ENCODE assay signal across 8 mouse cellular contexts in the genomic region with DNA sequence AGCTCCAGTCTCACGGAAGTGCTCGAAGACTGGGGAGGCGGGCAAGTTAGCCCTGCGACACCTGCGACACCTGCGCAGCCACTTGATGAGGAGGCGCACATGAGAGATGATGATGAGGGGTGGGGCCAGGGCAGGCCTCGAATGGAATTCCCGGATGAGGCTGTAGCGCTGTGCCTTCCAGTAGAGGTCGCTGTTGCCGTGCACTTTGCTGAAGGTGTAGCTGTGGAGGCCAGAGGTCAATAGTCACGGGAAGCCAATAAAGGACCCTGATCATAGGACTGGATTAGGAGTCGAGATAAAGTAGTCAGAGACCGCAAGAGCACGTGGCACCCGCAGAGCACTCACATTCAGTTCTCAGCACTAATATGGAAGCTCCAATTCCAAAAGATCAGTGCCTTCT. TPM values are rescaled to one million over a fixed set of nuclear protein-coding genes. Genes with fewer than 3 reads are reported as not detected.
DNase-seq lines count a peak whose midpoint lies in the region; ATAC-seq and TF ChIP-seq lines count a peak whose summit lies in the region.

No protein-coding gene starts in this region.

- H3K4me1 ChIP-seq in intestine, postnatal 0 days (replicated peaks; ENCODE audit: control insufficient read depth, insufficient read depth, low read length) = no peaks in the 10 kb centered on the region; the same call in 1 of the 2 replicates

- peak; percentile 78 for ATAC-seq in intestine, postnatal 0 days
- ATAC-seq in megakaryocyte progenitor cell, adult 5-6 weeks (replicated peaks; ENCODE audit: poor library complexity) = peak; percentile 88

- no peaks in the 10 kb centered on the region for H3K27me3 ChIP-seq in intestine, postnatal 0 days (replicated peaks; ENCODE audit: control insufficient read depth, insufficient read depth, low read length)

- peaks cover 55% of the 10 kb centered on the region for H3K36me3 ChIP-seq in intestine, postnatal 0 days (ENCODE audit: control insufficient read depth, insufficient read depth)

- peak; percentile 97 for TF ChIP-seq CTCF in intestine, postnatal 0 days (IDR thresholded peaks at IDR 0.05; ENCODE audit: low read depth)

- peak; percentile 59 for DNase-seq in ovary, postnatal 36 days (ENCODE audit: low spot score)
- DNase-seq in ovary, postnatal 10 days (ENCODE audit: low spot score) = no peak
- peak; percentile 85 to 90 for DNase-seq in cerebellum, postnatal 10 days
- peak; percentile 44 to 57 for DNase-seq in frontal cortex, postnatal 25 days (ENCODE audit: low spot score in 2 of 2)
- peak; percentile 60 to 66 for DNase-seq in left cerebral cortex, postnatal 25 days (ENCODE audit: low spot score in 2 of 2)
- peak; percentile 52 to 55 for DNase-seq in right cerebral cortex, postnatal 36 days (ENCODE audit: low spot score in 2 of 2)

- no peaks in the 10 kb centered on the region for H3K9me3 ChIP-seq in intestine, postnatal 0 days (ENCODE audit: control insufficient read depth)

- H3K9ac ChIP-seq in intestine, postnatal 0 days (ENCODE audit: low read depth, low read length) = no peak overlapping the region

- WGBS in intestine, postnatal 0 days = 8% methylated on average over 17 of the region's 17 CpGs

- no peak overlapping the region for H3K27ac ChIP-seq in intestine, postnatal 0 days (ENCODE audit: low read depth, low read length)

- peak overlapping the region; percentile 47 for H3K4me2 ChIP-seq in intestine, postnatal 0 days (replicated peaks; ENCODE audit: low read depth)

- intact Hi-C loops in left cerebral cortex, postnatal 25 days (cut with DNase I) = no loop called here

- H3K4me3 ChIP-seq in intestine, postnatal 0 days (ENCODE audit: low read depth, low read length) = no peak overlapping the region

RNA-seq across cellular contexts. Expression of a gene that starts 28.0 kb away (rescaled TPM):
- not detected in 2 replicates for polyA plus RNA-seq in intestine, postnatal 0 days (2015; fragmentation: Nextera tagmentation; extraction: Ambion mirVana)
- total RNA-seq in left cerebral cortex, postnatal 25 days (2021) = under 1 TPM in 1 of 2 experiments, not detected in 1; 0.23 TPM
- 0.10 TPM in 1 of 2 replicates, not detected in the other for total RNA-seq in megakaryocyte progenitor cell, adult 5-6 weeks (2015)
- total RNA-seq in megakaryocyte progenitor cell, adult 5-6 weeks (2017) = not detected in 2 replicates

RNA-seq across cellular contexts. Expression of a gene that starts 28.3 kb away (rescaled TPM):
- 49.4 and 55.1 TPM in 2 replicates for polyA plus RNA-seq in intestine, postnatal 0 days (2015; fragmentation: Nextera tagmentation; extraction: Ambion mirVana)
- 10 to 100 TPM; 13.2 to 24.9 TPM for total RNA-seq in left cerebral cortex, postnatal 25 days (2021)
- 1.0 and 1.8 TPM in 2 replicates for total RNA-seq in megakaryocyte progenitor cell, adult 5-6 weeks (2015)
- total RNA-seq in megakaryocyte progenitor cell, adult 5-6 weeks (2017) = 1.2 and 1.4 TPM in 2 replicates

RNA-seq across cellular contexts. Expression of a gene that starts 29.8 kb away (rescaled TPM):
- 0.76 and 0.88 TPM in 2 replicates for polyA plus RNA-seq in intestine, postnatal 0 days (2015; fragmentation: Nextera tagmentation; extraction: Ambion mirVana)
- under 1 TPM; 0.23 to 0.94 TPM for total RNA-seq in left cerebral cortex, postnatal 25 days (2021)
- not detected in 2 replicates for total RNA-seq in megakaryocyte progenitor cell, adult 5-6 weeks (2015)
- total RNA-seq in megakaryocyte progenitor cell, adult 5-6 weeks (2017) = not detected in 2 replicates

Comparison
In these comparisons a context has a peak if more than half of its experiments do, and no peak if none do; other contexts are left out.
1. RNA of a gene that starts 28.3 kb away (total RNA-seq): 13.2 to 24.9 TPM in left cerebral cortex, postnatal 25 days; 1.0 to 1.8 TPM in megakaryocyte progenitor cell, adult 5-6 weeks; every median in the first group is over 4 times any median in the second.